Mouse (Mus musculus) layer of hippocampus, postnatal 10 days (tissue): ENCODE results near the gene Hdhd3. TPM values are rescaled to one million over a fixed set of nuclear protein-coding genes. Genes with fewer than 3 reads are reported as not detected.

Source experiments
- DNase-seq, 2 experiments: peaks; one replicate each; pipeline ENCODE4 v3.0.0; 2021; ENCODE audit warnings: low spot score in 2 of 2
- long read RNA-seq: library from polyadenylated mRNA; stranded (forward); transcript quantifications from one replicate; pipeline ENCODE4 v2.0.0, GENCODE M21; 2023
- total RNA-seq, 2 experiments: library from RNA; stranded (reverse); gene quantifications; 2 replicates each; pipeline ENCODE4 v1.2.3; 2021

Gene Hdhd3
- total RNA-seq = 1 to 10 TPM; 7.1 to 9.4 TPM
- long read RNA-seq, transcript Hdhd3-201 (2 exons, 1,205 nt) = major isoform, 17 of 17 reads
- long read RNA-seq, partial matches to known transcripts = 0 of 17 reads
- long read RNA-seq, other reads (novel, unspliced or antisense) = 0 of 17 reads

DNA sequence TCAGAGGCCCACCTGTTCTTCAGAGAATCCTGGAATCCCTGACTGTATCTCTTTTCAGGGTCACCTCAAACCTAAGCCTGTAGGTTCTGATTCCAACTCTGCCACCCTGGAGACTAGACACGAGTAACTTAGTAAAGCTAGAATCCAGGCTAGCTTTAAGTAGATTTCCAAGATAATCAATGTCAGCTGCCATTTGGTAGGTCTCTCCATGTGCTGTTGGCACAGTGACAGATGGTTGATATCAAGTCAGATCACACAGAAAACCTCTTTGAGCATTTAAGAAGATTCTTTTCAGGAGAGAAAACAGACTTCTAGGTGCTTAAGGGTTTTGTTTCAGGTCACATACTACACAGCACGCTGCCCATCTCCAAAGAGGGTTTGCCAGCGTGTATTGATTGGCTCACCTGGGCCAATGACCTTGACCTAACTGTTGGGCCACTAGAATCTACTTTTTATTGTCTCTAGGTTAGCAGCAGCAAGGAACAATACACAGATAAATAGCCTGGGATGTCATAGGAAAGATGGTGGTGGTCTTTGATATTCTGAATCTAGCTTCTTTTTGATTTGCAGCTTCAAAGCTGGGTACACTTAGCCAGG, at the start of gene Hdhd3:
TSS of gene Hdhd3 (minus strand) at position 94 of the 597 bp plus-strand sequence.
- no peak for DNase-seq

DNA sequence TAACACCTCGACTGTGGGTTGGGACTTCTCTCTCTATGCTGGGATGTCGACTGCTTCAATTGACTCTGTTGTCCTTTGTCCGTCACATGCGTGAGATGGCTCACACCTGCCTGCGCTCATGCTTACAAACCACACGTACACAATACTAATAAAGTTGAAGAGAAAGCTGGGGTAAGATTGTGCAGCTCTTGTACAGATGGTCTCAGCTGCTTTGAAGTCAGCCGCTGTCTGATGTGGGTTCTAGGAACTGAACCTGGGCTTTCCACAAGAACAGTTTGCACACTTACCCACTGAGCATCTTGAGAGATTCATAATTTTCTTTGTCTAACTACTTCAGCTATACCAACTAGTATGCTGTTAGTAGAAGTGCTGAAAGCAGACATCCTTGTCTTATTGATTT, 48.7 kb upstream of the Hdhd3 start:
- no peak for DNase-seq

DNA sequence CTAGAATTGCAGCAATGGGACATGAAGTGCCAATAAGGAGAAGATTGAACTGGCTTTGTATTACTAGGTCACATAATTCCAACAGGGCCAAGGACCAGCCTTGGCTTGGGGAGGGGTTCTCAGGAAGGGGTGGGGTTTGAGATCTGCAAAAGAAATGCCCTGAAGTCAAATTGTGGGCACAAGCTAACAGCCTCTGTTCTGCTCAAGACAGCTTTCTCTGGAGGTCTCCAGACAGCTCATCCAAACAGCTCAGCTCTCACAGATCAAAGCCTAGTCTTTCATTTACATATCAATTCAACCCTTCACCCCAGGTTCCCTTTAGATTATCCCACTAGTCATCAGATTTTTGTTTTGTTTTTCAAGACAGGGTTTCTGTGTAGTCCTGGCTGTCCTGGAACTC, 41.5 kb upstream of the Hdhd3 start:
- DNase-seq = no peak

- DNase-seq = no peak
These were observed 40.5 kb upstream of the Hdhd3 start for GRCm38 (mm10) chr4:62543782-62544181.

- peak; percentile 34 for DNase-seq
These were observed 38.5 kb upstream of the Hdhd3 start for GRCm38 (mm10) chr4:62541802-62542201.

GRCm38 (mm10) chr4:62533729-62534128, 30.5 kb upstream of the Hdhd3 start:
- DNase-seq = no peak

DNA sequence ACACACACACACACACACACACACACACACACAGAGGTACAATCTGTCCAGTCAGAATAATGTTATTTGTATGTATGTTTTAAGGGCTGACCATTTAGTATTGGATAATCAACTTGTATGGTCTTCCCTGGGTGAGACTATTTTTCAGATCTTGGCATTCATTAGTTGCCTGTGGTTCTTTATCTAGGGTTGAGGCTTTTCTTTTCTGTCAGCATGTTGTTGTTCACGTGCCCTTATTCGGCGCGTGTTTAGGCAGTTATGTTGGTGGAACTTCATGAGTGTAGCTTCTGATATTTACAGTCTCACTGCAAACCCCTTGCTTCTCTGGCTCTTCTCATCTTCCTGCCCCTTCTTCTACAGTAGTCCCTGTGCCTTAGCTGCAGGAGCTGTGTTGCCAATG, 24.4 kb upstream of the Hdhd3 start:
- no peak for DNase-seq

- DNase-seq = no peak
These were observed 23.0 kb upstream of the Hdhd3 start for GRCm38 (mm10) chr4:62526256-62526655.

DNA sequence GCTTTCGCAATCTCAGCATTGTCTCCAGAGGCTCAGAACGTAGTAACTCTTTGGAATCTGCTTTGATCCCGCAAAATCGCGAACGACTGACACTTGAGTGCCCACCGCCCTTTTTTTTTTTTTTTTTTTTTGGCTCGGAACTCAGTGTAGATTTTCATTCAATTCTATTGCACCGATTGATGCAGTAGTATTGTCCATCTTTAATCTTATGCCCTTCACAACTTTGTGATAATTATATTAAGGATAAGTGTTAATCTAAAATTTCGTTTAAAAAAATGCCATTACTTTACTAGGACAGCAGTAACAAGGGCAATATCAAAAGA, 22.2 kb upstream of the Hdhd3 start:
- no peak for DNase-seq

GRCm38 (mm10) chr4:62524651-62525488, 21.6 kb upstream of the Hdhd3 start, which contains the start of the genes Pole3 and 4933430I17Rik:
Gene Pole3 (minus strand): TSS chr4:62525068.
Gene 4933430I17Rik (plus strand): TSS chr4:62525369.
- DNase-seq = peak; percentile 97 to 98

- DNase-seq = no peak
These were observed 17.7 kb upstream of the Hdhd3 start for GRCm38 (mm10) chr4:62520892-62521400.

DNA sequence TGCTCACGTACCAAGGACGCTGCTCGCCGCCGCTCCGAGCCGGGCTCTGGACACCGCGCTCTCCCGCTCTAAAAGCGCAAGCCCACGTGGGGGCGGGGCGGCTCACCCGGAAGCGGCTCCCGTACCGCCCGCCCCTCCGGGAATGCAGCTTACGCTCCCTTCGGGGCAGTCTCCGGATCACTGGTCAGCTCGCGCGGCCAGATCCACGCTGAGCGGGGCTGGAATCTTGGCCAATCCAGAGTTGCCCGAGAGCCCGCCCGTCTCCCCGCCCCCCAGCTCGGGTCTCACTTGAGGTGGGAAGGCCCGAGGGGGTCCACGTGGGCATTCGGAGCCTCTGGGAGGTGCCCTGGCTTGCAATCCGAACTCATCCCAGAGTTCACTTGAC, 16.6 kb upstream of the Hdhd3 start, which contains the start of gene Alad:
TSS of gene Alad (minus strand) at position 70 of the 385 bp plus-strand sequence.
- peak; percentile 73 to 82 for DNase-seq

DNA sequence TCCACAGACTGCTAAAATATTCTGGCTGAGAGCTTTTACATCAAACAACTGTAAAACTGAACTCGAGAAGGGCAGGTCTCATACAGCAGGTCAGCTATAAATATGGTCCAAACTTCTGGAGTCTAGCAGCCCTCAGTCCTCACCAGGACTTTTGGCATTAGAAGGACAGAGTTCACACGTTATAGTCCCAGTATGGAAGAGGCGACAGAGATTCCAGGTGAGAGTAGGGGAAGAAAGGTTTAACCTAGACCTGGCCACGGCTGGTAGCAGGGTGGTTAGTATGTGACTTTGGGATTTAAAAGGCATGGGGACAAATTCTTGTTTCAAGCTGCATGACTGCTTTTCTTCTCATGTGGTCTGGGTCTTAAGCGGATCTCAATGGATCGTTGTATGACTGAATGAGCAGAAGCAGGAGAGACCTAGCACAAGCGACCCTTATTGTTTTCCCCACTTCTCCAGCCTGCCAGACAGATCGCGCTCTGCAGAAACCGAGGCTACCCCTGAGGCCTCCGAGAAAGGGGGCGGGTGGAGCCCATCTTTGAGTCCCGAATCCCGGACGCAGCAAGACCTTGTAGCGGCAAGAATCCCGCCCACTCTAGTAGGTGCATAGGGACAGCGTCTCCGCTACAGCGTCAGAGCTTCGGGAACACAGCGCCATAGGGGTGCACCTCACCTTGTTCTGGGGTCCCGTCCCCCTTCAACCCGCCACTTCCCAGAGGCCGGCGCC, 16.0 kb upstream of the Hdhd3 start:
- no peak for DNase-seq

- no peak for DNase-seq
These were observed 15.3 kb upstream of the Hdhd3 start for GRCm38 (mm10) chr4:62518416-62519121.

- DNase-seq = no peak
These were observed 14.5 kb upstream of the Hdhd3 start for GRCm38 (mm10) chr4:62517538-62518415.

DNA sequence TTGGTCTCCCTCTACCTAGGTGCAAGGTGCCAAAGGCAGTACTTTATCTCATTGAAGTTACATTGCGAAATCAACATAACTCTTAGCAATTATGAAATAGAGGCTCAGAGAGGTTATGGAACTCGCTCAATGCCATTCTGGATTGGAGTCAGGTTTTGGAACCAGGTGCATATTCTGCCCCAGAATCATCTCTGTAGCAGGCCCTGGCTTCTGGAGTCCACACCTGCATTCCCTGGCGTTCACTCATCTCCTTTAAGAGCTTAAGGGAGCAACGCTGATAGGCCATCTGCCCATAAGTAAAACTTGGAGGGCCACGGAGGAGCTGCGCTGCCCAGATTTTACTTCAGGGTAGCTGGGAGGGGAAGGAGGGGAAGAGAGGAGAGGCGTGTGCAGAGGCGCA, 13.8 kb upstream of the Hdhd3 start:
- DNase-seq = no peak

GRCm38 (mm10) chr4:62516579-62516978, 13.3 kb upstream of the Hdhd3 start:
- no peak for DNase-seq

DNA sequence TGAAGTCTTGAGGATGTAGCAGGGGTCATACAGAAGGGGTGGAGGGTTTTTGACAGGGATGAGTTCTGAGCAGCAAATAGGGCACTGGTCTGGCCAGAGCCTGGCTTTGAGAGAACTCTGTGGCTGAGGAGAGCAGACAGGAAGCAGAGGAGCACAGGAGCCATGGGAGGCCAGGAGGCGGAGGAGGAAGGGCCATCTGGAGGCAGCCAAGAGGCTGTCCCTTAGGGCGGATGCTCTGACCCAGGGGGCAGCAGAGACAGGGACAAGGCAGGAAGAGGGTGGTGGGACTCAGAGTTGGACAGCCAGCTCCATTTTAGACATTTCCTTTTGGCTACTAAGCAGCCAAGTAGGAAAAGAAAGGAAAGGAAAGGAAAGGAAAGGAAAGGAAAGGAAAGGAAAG, 12.8 kb upstream of the Hdhd3 start:
- no peak for DNase-seq

DNA sequence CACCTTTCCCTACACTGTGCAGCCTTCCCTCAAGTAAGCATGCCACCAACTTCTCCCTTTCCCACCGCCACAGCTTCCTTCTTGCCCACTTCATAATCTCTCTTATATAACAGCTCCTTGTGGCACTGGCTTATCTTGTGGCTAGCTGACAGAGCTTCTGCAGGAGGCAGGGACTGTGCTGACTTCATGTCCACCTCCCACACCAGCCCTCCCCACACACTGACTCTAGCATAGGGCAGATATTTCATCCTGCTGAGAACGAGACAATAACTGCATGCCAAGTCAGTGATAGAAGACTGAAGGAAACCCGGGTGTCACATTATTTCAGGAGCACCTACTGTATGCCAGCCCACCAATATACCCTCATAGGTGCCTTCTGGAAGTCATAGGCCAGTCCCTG, 12.2 kb upstream of the Hdhd3 start:
- no peak for DNase-seq

- no peak for DNase-seq
These were observed 11.7 kb upstream of the Hdhd3 start for GRCm38 (mm10) chr4:62514995-62515394.
